8 mouse cellular contexts compared by ENCODE assay signal in genomic region chr1:91038010-91038409, GRCm38 (mm10). TPM values are rescaled to one million over a fixed set of nuclear protein-coding genes. Genes with fewer than 3 reads are reported as not detected.
DNase-seq lines count a peak whose midpoint lies in the region; ATAC-seq and TF ChIP-seq lines count a peak whose summit lies in the region.

No protein-coding gene starts in this region.

- H3K36me3 ChIP-seq in kidney, embryonic 14.5 days (ENCODE audit: control insufficient read depth, insufficient read depth, low read length): no peaks in the 10 kb centered on the region
- peaks cover 0 to 22% of the 10 kb centered on the region in 2 experiments; a peak in 2 of 4 replicates for H3K36me3 ChIP-seq in MEL (ENCODE audit: control insufficient read depth in 1 of 2, insufficient read depth in 2 of 2, low read length in 2 of 2)
- no peaks in the 10 kb centered on the region; the same call in 1 of the 2 replicates for H3K36me3 ChIP-seq in heart, postnatal 0 days (replicated peaks; ENCODE audit: control insufficient read depth, insufficient read depth, low read length)
- H3K36me3 ChIP-seq in neural tube, embryonic 15.5 days: no peaks in the 10 kb centered on the region

- peak; percentile 26; the same call in 1 of the 2 replicates for ATAC-seq in kidney, embryonic 14.5 days (ENCODE audit: low FRiP score, low TSS enrichment)
- peak; percentile 24; the same call in 1 of the 2 replicates for ATAC-seq in heart, postnatal 0 days (ENCODE audit: insufficient read depth, low read depth)
- no peak for ATAC-seq in neural tube, embryonic 15.5 days (ENCODE audit: low FRiP score)

- no peaks in the 10 kb centered on the region for H3K27me3 ChIP-seq in kidney, embryonic 14.5 days (ENCODE audit: control insufficient read depth, insufficient read depth, low read length)
- H3K27me3 ChIP-seq in MEL (ENCODE audit: control insufficient read depth in 1 of 2, insufficient read depth in 2 of 2, low read length in 2 of 2): no peaks in the 10 kb centered on the region
- no peaks in the 10 kb centered on the region for H3K27me3 ChIP-seq in heart, postnatal 0 days (ENCODE audit: control insufficient read depth, insufficient read depth, low read length)
- no peaks in the 10 kb centered on the region for H3K27me3 ChIP-seq in neural tube, embryonic 15.5 days (replicated peaks)

- H3K79me2 ChIP-seq in MEL (ENCODE audit: control insufficient read depth, insufficient read depth, low read length, poor library complexity): no peaks in the 10 kb centered on the region

- no peak for TF ChIP-seq POLR2A in MEL (IDR thresholded peaks at IDR 0.05; ENCODE audit: control insufficient read depth in 1 of 2, insufficient read depth in 1 of 2, low read depth in 1 of 2, low read length in 2 of 2, poor library complexity in 1 of 2)
- TF ChIP-seq POLR2A in olfactory bulb, adult 2 months (IDR thresholded peaks at IDR 0.05; ENCODE audit: insufficient read depth, low read depth, low read length): no peak

- peaks cover 19% of the 10 kb centered on the region for H3K4me1 ChIP-seq in kidney, embryonic 14.5 days (ENCODE audit: control insufficient read depth, insufficient read depth, low read length)
- peaks cover 5 to 30% of the 10 kb centered on the region in 2 experiments; a peak in 3 of 4 replicates for H3K4me1 ChIP-seq in MEL (ENCODE audit: control insufficient read depth in 1 of 2, insufficient read depth in 2 of 2, low read length in 2 of 2)
- peaks cover 60% of the 10 kb centered on the region for H3K4me1 ChIP-seq in heart, postnatal 0 days (ENCODE audit: control insufficient read depth, insufficient read depth)
- H3K4me1 ChIP-seq in olfactory bulb, adult 2 months (ENCODE audit: control insufficient read depth, insufficient read depth, low read length): peaks cover 17% of the 10 kb centered on the region
- H3K4me1 ChIP-seq in neural tube, embryonic 15.5 days: peaks cover 14% of the 10 kb centered on the region

- H3K4me3 ChIP-seq in kidney, embryonic 14.5 days (ENCODE audit: low read length): no peak overlapping the region
- H3K4me3 ChIP-seq in MEL (ENCODE audit: control insufficient read depth in 1 of 2, insufficient read depth in 1 of 2, low read depth in 2 of 2, low read length in 2 of 2): no peak overlapping the region
- H3K4me3 ChIP-seq in heart, postnatal 0 days (ENCODE audit: low read depth, low read length): no peak overlapping the region
- H3K4me3 ChIP-seq in olfactory bulb, adult 2 months (ENCODE audit: insufficient read depth, low read depth, low read length): no peak overlapping the region
- H3K4me3 ChIP-seq in neural tube, embryonic 15.5 days (replicated peaks): no peak overlapping the region

- H3K4me2 ChIP-seq in kidney, embryonic 14.5 days (replicated peaks; ENCODE audit: low read depth, low read length): no peak overlapping the region
- no peak overlapping the region for H3K4me2 ChIP-seq in heart, postnatal 0 days (ENCODE audit: low read depth, low read length)
- H3K4me2 ChIP-seq in neural tube, embryonic 15.5 days: no peak overlapping the region

- TF ChIP-seq RAD21 in MEL (IDR thresholded peaks at IDR 0.05; ENCODE audit: low read depth, low read length): no peak; the same call in 1 of the 2 replicates

- no peak overlapping the region for H3K27ac ChIP-seq in kidney, embryonic 14.5 days (ENCODE audit: low read depth, low read length)
- no peak overlapping the region for H3K27ac ChIP-seq in MEL (ENCODE audit: control insufficient read depth, low read depth, low read length)
- 0 out of 2 replicates have a peak overlapping the region, but pooled peaks have one; percentile 23 for H3K27ac ChIP-seq in heart, postnatal 0 days (ENCODE audit: low read depth)
- H3K27ac ChIP-seq in olfactory bulb, adult 2 months (ENCODE audit: insufficient read depth, low read depth, low read length): no peak overlapping the region
- no peak overlapping the region for H3K27ac ChIP-seq in neural tube, embryonic 15.5 days (replicated peaks)

- no peak for DNase-seq in kidney, adult 11 months
- no peak for DNase-seq in MEL (ENCODE audit: low read depth, low spot score)
- DNase-seq in heart, postnatal 0 days (ENCODE audit: low spot score): no peak
- no peak for DNase-seq in embryo, embryonic 9.5 days (ENCODE audit: extremely low spot score)
- no peak for DNase-seq in layer of hippocampus, postnatal 36 days

- no peak overlapping the region for H3K9ac ChIP-seq in kidney, embryonic 14.5 days (ENCODE audit: low read depth, low read length)
- no peak overlapping the region for H3K9ac ChIP-seq in MEL (ENCODE audit: control insufficient read depth, low read depth, low read length, poor library complexity, severe bottlenecking)
- no peak overlapping the region for H3K9ac ChIP-seq in heart, postnatal 0 days (replicated peaks; ENCODE audit: low read depth, low read length)
- no peak overlapping the region for H3K9ac ChIP-seq in neural tube, embryonic 15.5 days (replicated peaks)

- TF ChIP-seq CTCF in MEL (IDR thresholded peaks at IDR 0.05 in 2 of 3, conservative IDR thresholded peaks at IDR 0.05 in 1 of 3; ENCODE audit: control insufficient read depth in 1 of 3, insufficient read depth in 1 of 3, low read depth in 2 of 3, low read length in 3 of 3, poor library complexity in 1 of 3, severe bottlenecking in 1 of 3): peak; percentile 21 to 44 (median 22); a peak in 4 of 6 replicates
- peak; percentile 56 for TF ChIP-seq CTCF in heart, postnatal 0 days (IDR thresholded peaks at IDR 0.05; ENCODE audit: low read depth)
- peak; percentile 47; the same call in 1 of the 2 replicates for TF ChIP-seq CTCF in olfactory bulb, adult 2 months (IDR thresholded peaks at IDR 0.05; ENCODE audit: insufficient read depth, low read depth, low read length)

- no peaks in the 10 kb centered on the region for H3K9me3 ChIP-seq in kidney, embryonic 14.5 days (ENCODE audit: control insufficient read depth, low read length)
- no peaks in the 10 kb centered on the region for H3K9me3 ChIP-seq in MEL (replicated peaks; ENCODE audit: insufficient read depth, low read length)
- H3K9me3 ChIP-seq in heart, postnatal 0 days (replicated peaks; ENCODE audit: control insufficient read depth, low read length): no peaks in the 10 kb centered on the region
- no peaks in the 10 kb centered on the region for H3K9me3 ChIP-seq in neural tube, embryonic 15.5 days (replicated peaks)

- no peak for TF ChIP-seq EP300 in MEL (IDR thresholded peaks at IDR 0.05; ENCODE audit: low read depth in 1 of 2, low read length in 2 of 2)
- no peak for TF ChIP-seq EP300 in heart, postnatal 0 days (IDR thresholded peaks at IDR 0.05; ENCODE audit: low read depth)

- 68% methylated on average over 6 of the region's 6 CpGs for WGBS in kidney, embryonic 14.5 days
- 66% methylated on average over 6 of the region's 6 CpGs for WGBS in heart, postnatal 0 days
- 58% methylated on average over 6 of the region's 6 CpGs for WGBS in olfactory bulb, adult 2 months
- 80% methylated on average over 6 of the region's 6 CpGs for WGBS in neural tube, embryonic 15.5 days

TF ChIP-seq in MEL, 35 proteins besides CTCF, POLR2A, EP300 and RAD21:
- TF ChIP-seq MEF2A (IDR thresholded peaks at IDR 0.05; ENCODE audit: extremely low read depth, insufficient replicate concordance, low read depth, low read length, poor library complexity, severe bottlenecking) (no peak), ETS1 (IDR thresholded peaks at IDR 0.05; ENCODE audit: low read depth, low read length) (no peak), MAX (IDR thresholded peaks at IDR 0.05; ENCODE audit: low read length) (no peak), MAZ (IDR thresholded peaks at IDR 0.05; ENCODE audit: low read depth, low read length) (no peak), MYB (IDR thresholded peaks at IDR 0.05; ENCODE audit: low read depth, low read length) (no peak), ZC3H11A (IDR thresholded peaks at IDR 0.05; ENCODE audit: low read depth, low read length) (no peak), POLR2AphosphoS2 (IDR thresholded peaks at IDR 0.05; ENCODE audit: low read length) (no peak), BHLHE40 (IDR thresholded peaks at IDR 0.05; ENCODE audit: borderline replicate concordance, low read depth, low read length) (no peak), USF2 (IDR thresholded peaks at IDR 0.05; ENCODE audit: borderline replicate concordance in 1 of 2, insufficient read depth in 1 of 2, low read depth in 1 of 2, low read length in 2 of 2) (no peak), CHD2 (IDR thresholded peaks at IDR 0.05; ENCODE audit: low read length) (no peak), SIN3A (IDR thresholded peaks at IDR 0.05; ENCODE audit: low read length) (no peak), TCF12 (IDR thresholded peaks at IDR 0.05; ENCODE audit: low read depth, low read length) (no peak), NRF1 (IDR thresholded peaks at IDR 0.05; ENCODE audit: insufficient read depth, low read depth, low read length, poor library complexity, severe bottlenecking) (no peak), JUND (IDR thresholded peaks at IDR 0.05; ENCODE audit: low read depth, low read length) (no peak), ELF1 (IDR thresholded peaks at IDR 0.05; ENCODE audit: low read depth, low read length) (no peak), GABPA (IDR thresholded peaks at IDR 0.05; ENCODE audit: low read depth, low read length) (no peak), MYC (IDR thresholded peaks at IDR 0.05; ENCODE audit: low read depth, low read length) (no peak)
TF ChIP-seq in MEL: peak in this region for 0.

RNA-seq across cellular contexts. Expression of gene Lrrfip1, which starts 39.5 kb away (rescaled TPM):
- polyA plus RNA-seq in kidney, embryonic 14.5 days (2014; fragmentation: Nextera tagmentation; extraction: Ambion mirVana): 25.7 and 33.6 TPM in 2 replicates
- total RNA-seq in MEL (2012; rRNA removed): 12.9 and 13.9 TPM in 2 replicates
- polyA plus RNA-seq in MEL (2012; ENCODE audit: insufficient read depth in 1 of 2, insufficient read length in 2 of 2, low read depth in 1 of 2, low replicate concordance in 2 of 2, missing spikeins in 1 of 2): 10 to 100 TPM in 1 of 2 experiments, not detected in 1; 15.4 TPM
- 120 and 135 TPM in 2 replicates for total RNA-seq in heart, postnatal 0 days (2014; rRNA removed; ENCODE audit: low replicate concordance)
- polyA plus RNA-seq in heart, postnatal 0 days (2015; fragmentation: Nextera tagmentation; extraction: Ambion mirVana): 140 and 168 TPM in 2 replicates
- not detected in 2 replicates for polyA plus RNA-seq in olfactory bulb, adult 2 months (2012; ENCODE audit: insufficient read depth, insufficient read length, low replicate concordance, missing spikeins)
- total RNA-seq in layer of hippocampus, postnatal 36 days (2021): 10 to 100 TPM; 75.3 to 80.9 TPM
- 45.3 and 51.5 TPM in 2 replicates for polyA plus RNA-seq in neural tube, embryonic 15.5 days (2015; fragmentation: Nextera tagmentation; extraction: Ambion mirVana)
